Mouse (Mus musculus): ENCODE measurements around the gene Paqr7.

GRCm38 (mm10) chr4:134510396-134510795, 13.9 kb downstream of the Paqr7 start:
- TF ChIP-seq POLR2A (IDR thresholded peaks at IDR 0.05; ENCODE audit: borderline replicate concordance, extremely low read depth, low read depth, low read length) (no peak), CTCF (IDR thresholded peaks at IDR 0.05; ENCODE audit: insufficient read depth, low read length) (no peak)

Measured in lung, adult 2 months (tissue).